Mouse (Mus musculus): ENCODE results near the gene Mcl1. TPM values are rescaled to one million over a fixed set of nuclear protein-coding genes. Genes with fewer than 3 reads are reported as not detected.
A peak's percentile ranks its signal among the peaks of the same experiment; 100 is the strongest.

Gene Mcl1
- polyA plus RNA-seq, 1 experiment from 2014 or later = 54.2 TPM

- Histone ChIP-seq H3K4me3 (no peak overlapping the region), H3K36me3 (peaks cover 94% of the 10 kb centered on the region), H3K4me2 (no peak overlapping the region), H3K4me1 (replicated peaks) (peaks cover 24% of the 10 kb centered on the region), H3K9ac (no peak overlapping the region), H3K27ac (no peak overlapping the region), H3K27me3 (no peaks in the 10 kb centered on the region), H3K9me3 (no peaks in the 10 kb centered on the region)
- ATAC-seq (ENCODE audit: low FRiP score) = no peak
- WGBS = 79% methylated on average over 6 of the region's 6 CpGs
Measured at GRCm38 (mm10) chr3:95631304-95631703, 27.3 kb upstream of the Mcl1 start.

DNA sequence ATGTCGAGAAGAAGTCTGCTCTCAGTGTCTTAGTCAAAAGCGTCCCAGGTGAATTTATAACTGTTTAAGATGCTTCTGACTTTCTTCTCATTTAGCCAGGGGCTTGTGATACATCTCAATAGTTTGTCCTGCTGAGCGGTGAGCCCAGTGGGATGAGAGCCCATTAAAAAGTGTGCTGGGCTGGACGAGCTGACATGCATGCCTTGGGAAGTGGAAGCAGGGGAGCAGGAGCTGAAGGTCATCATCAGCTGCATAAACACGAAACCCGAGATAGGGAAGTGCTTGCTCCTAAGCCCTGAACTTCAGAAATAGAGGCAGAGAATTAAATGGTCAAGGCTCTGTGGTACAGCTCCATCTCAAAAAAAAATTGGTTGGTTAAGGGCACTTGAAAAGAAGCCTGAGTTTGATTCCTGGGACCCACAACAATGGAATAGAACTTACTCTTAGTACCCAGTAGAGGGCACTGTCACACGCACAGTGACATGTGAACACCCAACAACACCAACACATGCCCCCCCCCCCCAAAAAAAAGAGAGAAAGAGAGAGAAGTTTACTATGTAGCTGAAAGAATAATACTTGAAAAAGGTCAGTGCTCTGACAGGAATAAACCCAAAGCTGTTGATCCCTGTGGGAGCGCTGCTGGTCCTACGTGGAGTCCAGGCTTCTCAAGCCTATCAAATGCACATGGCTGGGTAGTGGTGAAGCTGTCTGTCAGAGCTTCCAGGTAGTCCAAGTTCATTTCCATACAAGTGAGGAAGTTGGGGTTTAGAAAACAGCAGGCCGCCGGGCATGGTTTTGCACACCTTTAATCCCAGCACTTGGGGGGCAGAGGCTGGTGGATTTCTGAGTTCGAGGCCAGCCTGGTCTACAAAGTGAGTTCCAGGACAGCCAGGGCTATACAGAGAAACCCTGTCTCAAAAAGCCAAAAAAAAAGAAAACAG lies 25.7 kb upstream of the Mcl1 start:
- Histone ChIP-seq H3K4me2 (no peak overlapping the region), H3K9ac (no peak overlapping the region; the same call in 1 of the 2 replicates), H3K27ac (peak overlapping the region; percentile 64; the same call in 1 of the 2 replicates), H3K4me3 (no peak overlapping the region), H3K9me3 (no peaks in the 10 kb centered on the region), H3K36me3 (peaks cover 94% of the 10 kb centered on the region), H3K27me3 (no peaks in the 10 kb centered on the region), H3K4me1 (replicated peaks) (peaks cover 8% of the 10 kb centered on the region)
- WGBS = 81% methylated on average over 12 of the region's 12 CpGs
- no peak for ATAC-seq (ENCODE audit: low FRiP score)

DNA sequence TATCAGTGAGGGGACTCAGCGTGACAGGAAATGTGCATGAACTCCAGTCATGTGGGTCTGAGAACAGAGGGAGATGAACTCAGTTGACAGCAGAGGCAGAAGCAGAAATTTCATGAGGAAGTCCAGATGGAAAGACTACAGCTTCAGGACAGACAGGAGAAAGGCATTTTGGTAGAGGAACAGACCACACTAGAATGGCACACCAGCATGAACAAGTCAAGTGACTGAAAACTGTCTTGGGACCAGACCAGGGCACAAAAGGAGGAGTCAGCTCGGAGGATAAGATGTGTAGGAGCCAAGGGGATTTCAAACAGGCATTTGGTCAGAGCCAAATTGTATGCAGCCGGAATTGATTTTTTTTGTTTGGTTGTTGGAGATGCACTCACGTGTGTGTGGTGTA lies 23.0 kb upstream of the Mcl1 start:
- no peak overlapping the region for H3K27ac ChIP-seq
- H3K9ac ChIP-seq = no peak overlapping the region; the same call in 1 of the 2 replicates
- no peaks in the 10 kb centered on the region for H3K4me1 ChIP-seq (replicated peaks)
- no peaks in the 10 kb centered on the region for H3K27me3 ChIP-seq
- no peak overlapping the region for H3K4me2 ChIP-seq
- H3K36me3 ChIP-seq = peaks cover 90% of the 10 kb centered on the region
- ATAC-seq (ENCODE audit: low FRiP score) = no peak
- 82% methylated on average over 4 of the region's 4 CpGs for WGBS
- no peak overlapping the region for H3K4me3 ChIP-seq
- no peaks in the 10 kb centered on the region for H3K9me3 ChIP-seq

DNA sequence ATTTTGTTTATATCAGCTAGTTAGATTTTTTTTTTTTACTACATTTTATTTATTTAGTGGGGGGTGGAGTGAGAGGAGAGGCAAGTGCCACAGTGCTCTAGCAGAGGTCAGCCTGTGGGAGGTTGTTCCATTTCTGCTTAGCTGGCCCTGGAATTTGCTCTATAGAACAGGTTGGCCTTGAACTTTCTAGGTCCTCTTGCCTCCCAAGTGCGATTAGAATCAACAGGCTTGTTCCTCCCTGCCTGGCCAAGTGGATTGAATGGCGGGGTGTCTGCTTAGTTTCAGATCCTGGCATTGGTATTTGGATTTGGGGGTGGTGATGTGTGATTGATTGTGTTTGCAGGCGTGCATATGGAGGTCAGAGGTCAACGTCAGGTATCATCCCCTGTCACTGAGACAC lies 22.5 kb upstream of the Mcl1 start:
- Histone ChIP-seq H3K4me3 (no peak overlapping the region), H3K27ac (no peak overlapping the region), H3K36me3 (peaks cover 88% of the 10 kb centered on the region), H3K4me2 (no peak overlapping the region), H3K4me1 (replicated peaks) (no peaks in the 10 kb centered on the region), H3K9ac (no peak overlapping the region), H3K27me3 (no peaks in the 10 kb centered on the region), H3K9me3 (no peaks in the 10 kb centered on the region)
- ATAC-seq (ENCODE audit: low FRiP score) = no peak
- WGBS = 84% methylated on average over 4 of the region's 4 CpGs

DNA sequence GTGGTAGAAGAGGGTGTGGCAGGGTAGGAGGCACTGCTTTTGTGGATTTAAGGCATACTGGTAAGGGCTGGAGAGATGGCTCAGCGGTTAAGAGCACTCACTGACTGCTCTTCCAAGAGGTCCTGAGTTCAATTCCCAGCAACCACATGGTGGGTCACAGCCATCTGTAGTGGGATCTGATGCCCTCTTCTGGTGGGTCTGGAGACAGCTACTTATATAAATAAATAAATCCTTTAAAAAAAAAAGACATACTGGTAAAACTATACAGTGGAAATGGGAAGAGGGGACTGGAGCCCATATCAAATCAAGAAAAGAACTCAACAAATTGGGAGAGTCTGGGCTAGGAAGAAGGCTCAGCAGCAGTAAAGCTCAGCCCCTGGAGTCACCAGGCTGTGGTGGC lies 18.9 kb upstream of the Mcl1 start:
- no peaks in the 10 kb centered on the region for H3K4me1 ChIP-seq (replicated peaks)
- H3K27me3 ChIP-seq = no peaks in the 10 kb centered on the region
- H3K9ac ChIP-seq = no peak overlapping the region
- H3K27ac ChIP-seq = no peak overlapping the region
- no peak overlapping the region for H3K4me2 ChIP-seq
- H3K36me3 ChIP-seq = peaks cover 63% of the 10 kb centered on the region
- no peak overlapping the region for H3K4me3 ChIP-seq
- H3K9me3 ChIP-seq = no peaks in the 10 kb centered on the region
- no peak for ATAC-seq (ENCODE audit: low FRiP score)
- WGBS = 88% methylated on average over 1 of the region's 1 CpGs

GRCm38 (mm10) chr3:95643097-95643496 lies 15.5 kb upstream of the Mcl1 start:
- no peak overlapping the region for H3K27ac ChIP-seq
- no peak overlapping the region for H3K4me3 ChIP-seq
- peaks cover 31% of the 10 kb centered on the region for H3K36me3 ChIP-seq
- no peaks in the 10 kb centered on the region for H3K27me3 ChIP-seq
- no peaks in the 10 kb centered on the region for H3K4me1 ChIP-seq (replicated peaks)
- WGBS = 94% methylated on average over 7 of the region's 7 CpGs
- ATAC-seq (ENCODE audit: low FRiP score) = no peak
- no peak overlapping the region for H3K9ac ChIP-seq
- H3K9me3 ChIP-seq = no peaks in the 10 kb centered on the region
- H3K4me2 ChIP-seq = no peak overlapping the region

- Histone ChIP-seq H3K4me1 (replicated peaks) (no peaks in the 10 kb centered on the region), H3K4me3 (no peak overlapping the region), H3K27me3 (no peaks in the 10 kb centered on the region), H3K27ac (no peak overlapping the region), H3K9me3 (no peaks in the 10 kb centered on the region), H3K9ac (no peak overlapping the region), H3K36me3 (peaks cover 10% of the 10 kb centered on the region; the same call in 1 of the 2 replicates), H3K4me2 (no peak overlapping the region)
- ATAC-seq (ENCODE audit: low FRiP score) = no peak
- WGBS = 69% methylated on average over 10 of the region's 10 CpGs
Measured at GRCm38 (mm10) chr3:95645313-95646235, 13.0 kb upstream of the Mcl1 start.

DNA sequence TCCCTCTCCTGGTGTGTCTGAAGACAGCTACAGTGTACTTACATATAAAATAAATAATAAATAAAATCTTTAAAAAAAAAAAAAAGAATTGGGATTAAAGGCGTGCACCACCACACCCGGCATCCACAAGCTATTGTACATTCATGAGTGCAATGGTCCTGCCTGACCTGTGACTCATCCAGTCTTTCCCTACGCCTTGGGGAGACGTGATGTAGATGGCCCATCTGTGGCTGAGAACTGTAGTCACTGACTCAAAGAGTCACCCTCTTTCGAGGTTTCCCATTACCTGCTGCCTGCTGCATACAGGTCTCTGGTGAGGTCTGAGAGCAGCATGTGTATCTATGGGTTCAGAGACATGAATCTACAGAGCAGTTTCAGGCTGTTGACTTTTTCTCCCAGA lies 10.6 kb upstream of the Mcl1 start:
- ATAC-seq (ENCODE audit: low FRiP score) = no peak
- H3K27ac ChIP-seq = no peak overlapping the region
- no peak overlapping the region for H3K9ac ChIP-seq
- no peaks in the 10 kb centered on the region for H3K27me3 ChIP-seq
- H3K4me2 ChIP-seq = no peak overlapping the region
- WGBS = 94% methylated on average over 5 of the region's 5 CpGs
- H3K4me3 ChIP-seq = no peak overlapping the region
- no peaks in the 10 kb centered on the region for H3K9me3 ChIP-seq
- no peaks in the 10 kb centered on the region for H3K4me1 ChIP-seq (replicated peaks)
- no peaks in the 10 kb centered on the region for H3K36me3 ChIP-seq

GRCm38 (mm10) chr3:95650276-95651032 lies 8.1 kb upstream of the Mcl1 start:
- H3K4me1 ChIP-seq (replicated peaks) = peaks cover 6% of the 10 kb centered on the region; the same call in 1 of the 2 replicates
- no peak overlapping the region for H3K4me3 ChIP-seq
- H3K27ac ChIP-seq = no peak overlapping the region
- H3K9me3 ChIP-seq = no peaks in the 10 kb centered on the region
- no peak for ATAC-seq (ENCODE audit: low FRiP score)
- H3K9ac ChIP-seq = no peak overlapping the region
- 78% methylated on average over 6 of the region's 6 CpGs for WGBS
- H3K4me2 ChIP-seq = no peak overlapping the region
- H3K27me3 ChIP-seq = no peaks in the 10 kb centered on the region
- H3K36me3 ChIP-seq = no peaks in the 10 kb centered on the region

- Histone ChIP-seq H3K27me3 (no peaks in the 10 kb centered on the region), H3K9me3 (no peaks in the 10 kb centered on the region), H3K36me3 (no peaks in the 10 kb centered on the region), H3K4me2 (no peak overlapping the region), H3K4me3 (no peak overlapping the region), H3K27ac (no peak overlapping the region), H3K4me1 (replicated peaks) (peaks cover 6% of the 10 kb centered on the region; the same call in 1 of the 2 replicates), H3K9ac (no peak overlapping the region)
- 91% methylated on average over 3 of the region's 3 CpGs for WGBS
- ATAC-seq (ENCODE audit: low FRiP score) = no peak
Measured at GRCm38 (mm10) chr3:95651033-95651373, 7.6 kb upstream of the Mcl1 start.

DNA sequence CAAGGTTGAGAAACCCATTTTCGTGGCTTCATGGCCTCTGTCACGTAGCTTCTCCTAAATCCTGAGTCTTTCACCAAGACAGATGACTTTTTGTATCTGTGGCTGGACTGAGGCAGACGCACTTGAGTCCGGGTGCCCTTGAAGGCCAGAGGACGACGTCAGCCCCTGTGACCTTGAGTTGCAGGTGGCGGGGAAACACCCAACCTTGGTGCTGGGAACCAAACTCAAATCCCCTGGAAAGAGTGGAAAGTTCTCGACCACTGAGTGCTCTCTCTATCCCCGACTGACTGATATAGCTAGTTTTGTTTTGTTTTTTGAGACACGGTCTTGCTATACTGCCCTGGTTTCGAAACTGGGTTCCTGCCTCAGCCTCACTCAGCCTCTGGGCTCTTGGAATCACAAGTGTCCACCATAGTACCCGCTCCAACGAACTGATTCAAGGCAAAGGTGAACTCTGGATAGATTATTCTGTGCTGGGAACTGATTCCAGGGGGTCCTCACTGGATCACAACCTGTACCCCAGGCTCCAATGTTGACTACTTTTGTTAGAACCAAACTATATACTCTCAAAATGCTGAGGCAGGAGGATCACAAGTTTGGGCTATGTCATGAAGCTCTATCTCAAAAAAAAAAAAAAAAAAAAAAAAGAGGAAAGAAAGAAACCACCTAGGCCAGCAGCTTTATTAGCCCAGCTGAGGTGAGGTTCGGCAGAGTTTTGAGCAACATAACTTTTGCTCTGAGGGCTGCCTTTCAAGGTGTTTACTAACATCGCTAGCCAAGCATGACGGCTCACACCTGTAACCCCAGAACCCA lies 7.0 kb upstream of the Mcl1 start:
- no peak overlapping the region for H3K27ac ChIP-seq
- no peaks in the 10 kb centered on the region for H3K27me3 ChIP-seq
- no peaks in the 10 kb centered on the region for H3K36me3 ChIP-seq
- WGBS = 90% methylated on average over 16 of the region's 16 CpGs
- H3K4me2 ChIP-seq = no peak overlapping the region
- H3K4me1 ChIP-seq (replicated peaks) = peaks cover 6% of the 10 kb centered on the region; the same call in 1 of the 2 replicates
- ATAC-seq (ENCODE audit: low FRiP score) = no peak
- no peaks in the 10 kb centered on the region for H3K9me3 ChIP-seq
- H3K4me3 ChIP-seq = no peak overlapping the region
- H3K9ac ChIP-seq = no peak overlapping the region
